Mouse (Mus musculus) liver, adult 2 months (tissue): Measurements from ENCODE around the gene Plxna4. TPM values are rescaled to one million over a fixed set of nuclear protein-coding genes. Genes with fewer than 3 reads are reported as not detected.
A peak's percentile ranks its signal among the peaks of the same experiment; 100 is the strongest.

Experiments
- DNase-seq: peaks from one replicate; pipeline ENCODE4 v3.0.0-alpha.2; 2011; ENCODE audit warnings: low read depth, low spot score; ENCODE audit errors: extremely low read depth
- H3K27ac ChIP-seq: fragments of 200-500 bp; replicated peaks from 2 replicates; pipeline ENCODE4 v1.5.1; 2012; ENCODE audit warnings: low read depth, mild to moderate bottlenecking, control low read depth, inconsistent platforms, low read length; ENCODE audit not compliant: insufficient read depth
- H3K27me3 ChIP-seq: fragments of 200-500 bp; 2 replicates; pipeline ENCODE4 v1.6.1; 2012; ENCODE audit warnings: mild to moderate bottlenecking, moderate library complexity, low read length, inconsistent platforms; ENCODE audit not compliant: control insufficient read depth, insufficient read depth
- H3K36me3 ChIP-seq: fragments of 200-500 bp; 2 replicates; pipeline ENCODE4 v1.6.1; 2012; ENCODE audit warnings: low read length, inconsistent platforms; ENCODE audit not compliant: control insufficient read depth, insufficient read depth
- H3K4me1 ChIP-seq: fragments of 200-500 bp; 2 replicates; pipeline ENCODE4 v1.6.1; 2011; ENCODE audit warnings: low read length; ENCODE audit not compliant: control insufficient read depth, insufficient read depth
- H3K4me3 ChIP-seq: fragments of 200-500 bp; 2 replicates; pipeline ENCODE4 v1.5.1; 2011; ENCODE audit warnings: low read depth, mild to moderate bottlenecking, control low read depth, low read length, moderate library complexity; ENCODE audit not compliant: insufficient read depth
- H3K79me2 ChIP-seq: fragments of 200-500 bp; 2 replicates; pipeline ENCODE4 v1.6.1; 2012; ENCODE audit warnings: inconsistent platforms, mild to moderate bottlenecking, low read length, moderate library complexity; ENCODE audit not compliant: control insufficient read depth, insufficient read depth
- H3K9ac ChIP-seq: fragments of 200-500 bp; 2 replicates; pipeline ENCODE4 v1.6.1; 2012; ENCODE audit warnings: low read depth, mild to moderate bottlenecking, control low read depth, inconsistent platforms, low read length
- CTCF ChIP-seq: fragments of 200-500 bp; IDR thresholded peaks from 2 replicates; pipeline ENCODE4 v1.5.1; 2011; ENCODE audit warnings: low read depth, low read length, control low read depth
- POLR2A ChIP-seq: fragments of 200-500 bp; IDR thresholded peaks from 2 replicates; pipeline ENCODE4 v1.6.1; 2011; ENCODE audit warnings: low read length, control low read depth; ENCODE audit not compliant: insufficient read depth; ENCODE audit errors: extremely low read depth
- WGBS: fragments of 180-500 bp; shearing (Covaris S2); methylation state at CpG from one replicate; pipeline ENCODE4 v1.1.7; 2018; 5-methylcytosine and 5-hydroxymethylcytosine counted together
- polyA plus RNA-seq: library from polyadenylated mRNA; depleted of rRNA; stranded (reverse); fragments of >200 nt; gene quantifications from 2 replicates; pipeline ENCODE4 v1.2.3, GENCODE M21; 2012
- total RNA-seq: library from RNA; depleted of rRNA; stranded (reverse); fragments of >200 nt; gene quantifications from 2 replicates; pipeline ENCODE4 v1.2.3, GENCODE M21; 2014

The Plxna4 gene
- total and polyA plus RNA-seq, 2 experiments: 0.32 to 1.0 TPM

GRCm38 (mm10) chr6:32480741-32481140 lies 107.3 kb downstream of the Plxna4 start:
- H3K79me2 ChIP-seq: no peaks in the 10 kb centered on the region
- H3K27ac ChIP-seq: no peak overlapping the region; the same call in 1 of the 2 replicates
- no peak for TF ChIP-seq CTCF
- no peak for TF ChIP-seq POLR2A
- H3K9ac ChIP-seq: no peak overlapping the region
- WGBS: 75% methylated on average over 1 of the region's 1 CpGs
- H3K4me3 ChIP-seq: no peak overlapping the region
- no peaks in the 10 kb centered on the region for H3K36me3 ChIP-seq
- DNase-seq: no peak
- no peaks in the 10 kb centered on the region for H3K27me3 ChIP-seq
- H3K4me1 ChIP-seq: no peaks in the 10 kb centered on the region

- H3K4me1 ChIP-seq: no peaks in the 10 kb centered on the region
- H3K9ac ChIP-seq: no peak overlapping the region
- no peak overlapping the region for H3K4me3 ChIP-seq
- DNase-seq: peak; percentile 16
- H3K27me3 ChIP-seq: no peaks in the 10 kb centered on the region
- H3K27ac ChIP-seq: peak overlapping the region; percentile 52; the same call in 1 of the 2 replicates
- 70% methylated on average over 2 of the region's 2 CpGs for WGBS
- no peak for TF ChIP-seq CTCF
- no peak for TF ChIP-seq POLR2A
- H3K36me3 ChIP-seq: no peaks in the 10 kb centered on the region
- no peaks in the 10 kb centered on the region for H3K79me2 ChIP-seq
Observed at GRCm38 (mm10) chr6:32479765-32480164, 108.2 kb downstream of the Plxna4 start.

GRCm38 (mm10) chr6:32479193-32479758 lies 108.7 kb downstream of the Plxna4 start:
- DNase-seq: peak; percentile 10
- Histone ChIP-seq H3K9ac (no peak overlapping the region), H3K27me3 (no peaks in the 10 kb centered on the region), H3K4me1 (no peaks in the 10 kb centered on the region), H3K36me3 (no peaks in the 10 kb centered on the region), H3K79me2 (no peaks in the 10 kb centered on the region), H3K4me3 (no peak overlapping the region), H3K27ac (peak overlapping the region; percentile 52)
- 25% methylated on average over 2 of the region's 2 CpGs for WGBS
- no peak for TF ChIP-seq POLR2A
- TF ChIP-seq CTCF: peak; percentile 64

- WGBS: 92% methylated on average over 4 of the region's 4 CpGs
- Histone ChIP-seq H3K4me1 (no peaks in the 10 kb centered on the region), H3K27me3 (no peaks in the 10 kb centered on the region), H3K36me3 (no peaks in the 10 kb centered on the region), H3K4me3 (no peak overlapping the region), H3K9ac (no peak overlapping the region), H3K27ac (no peak overlapping the region), H3K79me2 (no peaks in the 10 kb centered on the region)
- DNase-seq: no peak
- no peak for TF ChIP-seq CTCF
- TF ChIP-seq POLR2A: no peak
Observed at GRCm38 (mm10) chr6:32475958-32476357, 112.0 kb downstream of the Plxna4 start.

- Histone ChIP-seq H3K27ac (no peak overlapping the region), H3K9ac (no peak overlapping the region), H3K27me3 (no peaks in the 10 kb centered on the region), H3K79me2 (no peaks in the 10 kb centered on the region), H3K36me3 (no peaks in the 10 kb centered on the region), H3K4me1 (0 out of 2 replicates have a peak, but pooled peaks cover 2% of the 10 kb centered on the region), H3K4me3 (no peak overlapping the region)
- no peak for DNase-seq
- 85% methylated on average over 5 of the region's 5 CpGs for WGBS
- TF ChIP-seq CTCF: no peak
Observed at GRCm38 (mm10) chr6:32472062-32472461, 115.9 kb downstream of the Plxna4 start.

GRCm38 (mm10) chr6:32471639-32472038 lies 116.4 kb downstream of the Plxna4 start:
- no peak overlapping the region for H3K9ac ChIP-seq

More at GRCm38 (mm10) chr6:32471639-32472038, 116.4 kb downstream of the Plxna4 start:
- Histone ChIP-seq H3K4me3 (no peak overlapping the region), H3K79me2 (no peaks in the 10 kb centered on the region), H3K27ac (no peak overlapping the region), H3K4me1 (0 out of 2 replicates have a peak, but pooled peaks cover 2% of the 10 kb centered on the region), H3K27me3 (no peaks in the 10 kb centered on the region), H3K36me3 (no peaks in the 10 kb centered on the region)
- no peak for TF ChIP-seq POLR2A
- no peak for TF ChIP-seq CTCF
- no peak for DNase-seq
- WGBS: 85% methylated on average over 3 of the region's 3 CpGs
